Mouse (Mus musculus) ES-Bruce4 (cell line): ENCODE data around the gene Cfap70. TPM values are rescaled to one million over a fixed set of nuclear protein-coding genes. Genes with fewer than 3 reads are reported as not detected.

Source experiments
- H3K27ac ChIP-seq: 2 replicates; pipeline ENCODE4 v1.5.1; 2012; ENCODE audit warnings: low read length, inconsistent platforms; ENCODE audit not compliant: insufficient read depth
- H3K27me3 ChIP-seq: 2 replicates; pipeline ENCODE4 v1.6.1; 2012; ENCODE audit warnings: mild to moderate bottlenecking, low read length, inconsistent platforms; ENCODE audit not compliant: control insufficient read depth, poor library complexity, insufficient read depth, severe bottlenecking
- H3K36me3 ChIP-seq: 2 replicates; pipeline ENCODE4 v1.6.1; 2012; ENCODE audit warnings: inconsistent platforms, mild to moderate bottlenecking, low read length, moderate library complexity; ENCODE audit not compliant: control insufficient read depth, poor library complexity, insufficient read depth, severe bottlenecking
- H3K4me1 ChIP-seq: one replicate; pipeline ENCODE4 v1.8.1; 2011; ENCODE audit warnings: low read length; ENCODE audit not compliant: control insufficient read depth, insufficient read depth
- H3K4me3 ChIP-seq: 2 replicates; pipeline ENCODE4 v1.5.1; 2011; ENCODE audit warnings: low read depth, mild to moderate bottlenecking, low read length
- H3K9ac ChIP-seq: 2 replicates; pipeline ENCODE4 v1.6.1; 2012; ENCODE audit warnings: low read depth, mild to moderate bottlenecking, inconsistent platforms; ENCODE audit not compliant: poor library complexity, severe bottlenecking
- H3K9me3 ChIP-seq: replicated peaks from 2 replicates; pipeline ENCODE4 v1.6.1; 2012; ENCODE audit warnings: mild to moderate bottlenecking, low read length, inconsistent platforms; ENCODE audit not compliant: control insufficient read depth, poor library complexity, insufficient read depth, severe bottlenecking
- CTCF ChIP-seq: IDR thresholded peaks from one replicate; pipeline ENCODE4 v1.8.1; 2011; ENCODE audit warnings: low read depth, low read length
- EP300 ChIP-seq: IDR thresholded peaks from 2 replicates; pipeline ENCODE4 v1.6.1; 2011; ENCODE audit warnings: low read depth, low read length; ENCODE audit not compliant: insufficient read depth
- POLR2A ChIP-seq: IDR thresholded peaks from one replicate; pipeline ENCODE4 v1.8.1; 2011; ENCODE audit warnings: low read length; ENCODE audit not compliant: insufficient read depth
- polyA plus RNA-seq: library from polyadenylated mRNA; stranded (reverse); fragments of >200 nt; gene quantifications from 2 replicates; pipeline ENCODE4 v1.2.4, GENCODE M21; 2011; ENCODE audit warnings: low read depth; ENCODE audit not compliant: missing spikeins, insufficient read depth, insufficient read length

The Cfap70 gene
- 0.50 and 2.1 TPM in 2 replicates for polyA plus RNA-seq

DNA sequence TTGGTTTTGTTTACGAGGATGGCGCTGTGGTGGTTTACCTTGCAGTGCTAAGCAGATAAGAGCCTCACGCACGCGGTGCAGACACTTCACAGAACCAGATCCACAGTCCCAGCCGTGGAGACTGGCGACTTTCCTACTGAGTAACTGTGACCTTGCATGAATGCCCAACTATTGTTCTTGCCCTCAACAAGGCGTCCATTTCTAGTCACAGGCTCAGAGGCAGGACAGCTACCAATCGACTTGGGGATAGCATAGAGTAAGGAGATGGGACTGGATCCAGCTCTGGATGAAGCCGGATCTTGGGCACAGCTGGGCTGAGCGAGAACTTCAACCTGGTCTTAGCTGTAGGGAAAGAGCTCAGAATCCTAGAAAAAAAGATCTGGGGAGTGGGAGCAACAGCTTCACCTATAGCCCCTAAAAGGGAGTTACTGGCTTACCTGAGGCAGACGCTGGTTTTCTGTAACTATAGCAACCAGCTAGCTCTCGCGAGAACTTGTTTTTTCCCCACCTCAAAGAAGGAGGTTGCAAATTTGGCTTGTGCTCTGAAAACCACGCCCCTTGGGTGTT is at the start of gene Cfap70:
Gene Cfap70 (minus strand): TSS at position 462 of the 567 bp plus-strand sequence.
- Histone ChIP-seq H3K27ac (0 out of 2 replicates have a peak within 1 kb of the TSS, but pooled peaks have one; percentile 54), H3K9me3 (no peaks in the 10 kb centered on the region)
- TF ChIP-seq POLR2A (no peak), CTCF (no peak), EP300 (no peak)

DNA sequence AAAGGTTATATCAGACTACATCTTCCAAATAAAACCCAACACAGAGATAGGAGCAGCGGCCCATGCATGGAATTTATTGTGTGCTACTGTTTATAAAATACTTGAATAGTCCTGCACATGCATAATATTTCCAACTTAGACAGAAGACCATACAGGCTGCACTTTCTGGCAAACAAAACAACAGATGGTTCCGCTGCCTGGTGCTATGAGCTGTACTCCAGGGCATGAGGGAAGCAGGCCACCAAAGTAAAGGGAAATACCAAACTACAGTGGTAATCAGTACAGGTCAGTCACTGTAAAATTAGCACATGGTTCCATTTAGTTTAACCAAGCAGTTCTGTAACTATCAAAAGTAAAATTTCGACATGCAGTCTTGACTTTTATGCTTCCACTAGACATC is 48.0 kb upstream of the Cfap70 start:
- Histone ChIP-seq H3K4me3 (no peak overlapping the region), H3K4me1 (no peaks in the 10 kb centered on the region), H3K27ac (no peak overlapping the region), H3K36me3 (peaks cover 11% of the 10 kb centered on the region), H3K9me3 (no peaks in the 10 kb centered on the region), H3K27me3 (no peaks in the 10 kb centered on the region), H3K9ac (no peak overlapping the region)
- TF ChIP-seq CTCF (no peak), EP300 (no peak), POLR2A (no peak)

More for the DNA sequence above, at the start of gene Cfap70:
- Histone ChIP-seq H3K36me3 (0 out of 2 replicates have a peak, but pooled peaks cover 4% of the 10 kb centered on the region), H3K9ac (peak within 1 kb of the TSS; percentile 65), H3K27me3 (no peaks in the 10 kb centered on the region), H3K4me3 (peak within 1 kb of the TSS; percentile 59), H3K4me1 (no peaks in the 10 kb centered on the region)

DNA sequence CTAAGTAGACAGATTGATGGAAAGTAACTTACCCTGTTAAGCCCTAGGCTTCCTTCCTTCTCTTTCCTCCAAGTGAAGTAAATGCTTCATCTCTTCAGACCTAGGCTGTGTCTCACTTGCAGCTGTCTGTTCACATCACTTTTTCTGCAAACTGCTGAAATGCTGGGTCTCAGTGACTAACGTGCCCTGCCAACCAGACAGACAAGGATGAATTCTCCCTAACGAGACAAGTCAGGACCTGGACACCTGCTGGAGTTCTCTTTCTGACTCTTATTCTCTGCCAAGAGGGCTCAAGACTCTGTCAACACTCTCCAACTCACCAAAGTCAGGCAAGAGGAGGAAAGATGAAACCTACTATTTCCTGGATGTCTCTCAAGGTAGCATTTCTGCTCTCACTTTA is 44.6 kb upstream of the Cfap70 start, which contains the start of gene Mss51:
Gene Mss51 (minus strand): TSS at position 299 of the 400 bp plus-strand sequence.
- no peaks in the 10 kb centered on the region for H3K4me1 ChIP-seq
- H3K9me3 ChIP-seq, result no peaks in the 10 kb centered on the region
- no peaks in the 10 kb centered on the region for H3K27me3 ChIP-seq
- no peak for TF ChIP-seq EP300
- no peak for TF ChIP-seq CTCF
- TF ChIP-seq POLR2A, result no peak
- no peak within 1 kb of the TSS for H3K4me3 ChIP-seq
- H3K9ac ChIP-seq, result no peak within 1 kb of the TSS
- no peak within 1 kb of the TSS for H3K27ac ChIP-seq
- peaks cover 11% of the 10 kb centered on the region for H3K36me3 ChIP-seq

DNA sequence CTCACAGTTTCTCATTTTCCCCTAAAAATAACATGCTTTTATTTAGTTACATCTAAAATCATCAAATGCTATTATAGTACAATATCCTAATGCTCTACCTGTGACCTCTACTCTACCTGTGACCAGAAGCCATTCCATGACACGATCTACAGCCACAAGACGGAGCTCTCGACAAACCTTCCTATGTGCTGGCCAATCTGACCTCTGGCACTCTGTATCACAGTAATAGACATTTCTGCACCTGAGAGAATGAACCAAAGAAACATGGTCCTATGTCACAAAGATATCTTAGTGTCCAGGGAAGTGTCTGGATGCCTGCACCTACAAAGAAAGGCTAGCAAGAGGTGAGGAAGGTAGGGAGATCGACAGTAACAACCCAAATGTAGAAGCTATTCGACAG is 34.0 kb upstream of the Cfap70 start:
- no peak overlapping the region for H3K27ac ChIP-seq
- peaks cover 2% of the 10 kb centered on the region; the same call in 1 of the 2 replicates for H3K36me3 ChIP-seq

DNA sequence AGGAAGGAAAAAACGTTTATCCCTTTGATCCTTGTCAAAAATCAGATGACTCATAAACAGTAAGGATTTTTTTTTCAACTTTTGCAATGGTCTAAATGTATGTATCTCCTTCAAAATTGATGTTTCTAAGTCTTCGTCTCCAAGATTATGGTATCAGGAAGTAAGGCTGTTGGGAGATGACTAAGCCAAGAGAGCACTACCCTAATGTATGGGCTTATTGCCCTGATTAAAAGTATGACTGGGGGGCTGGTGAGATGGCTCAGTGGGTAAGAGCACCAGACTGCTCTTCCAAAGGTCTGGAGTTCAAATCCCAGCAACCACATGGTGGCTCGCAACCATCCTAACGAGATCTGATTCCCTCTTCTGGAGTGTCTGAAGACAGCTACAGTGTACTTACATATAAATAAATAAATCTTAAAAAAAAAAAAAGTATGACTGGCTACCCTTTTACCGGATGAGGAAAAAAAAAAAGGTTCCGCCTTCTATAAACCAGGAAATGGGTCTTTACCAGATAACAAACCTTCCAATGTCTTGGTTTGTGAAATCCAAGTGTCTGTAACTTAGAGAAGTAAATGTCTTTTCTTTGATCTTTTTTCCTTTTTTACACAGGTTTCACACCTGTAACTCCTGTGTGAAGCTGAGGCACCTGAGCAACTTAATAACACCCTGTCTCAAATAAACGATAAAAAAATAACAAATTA is 30.2 kb upstream of the Cfap70 start:
- Histone ChIP-seq H3K4me3 (no peak overlapping the region), H3K36me3 (no peaks in the 10 kb centered on the region; the same call in 1 of the 2 replicates), H3K9ac (no peak overlapping the region), H3K4me1 (peaks cover 4% of the 10 kb centered on the region), H3K27ac (no peak overlapping the region), H3K27me3 (no peaks in the 10 kb centered on the region), H3K9me3 (no peaks in the 10 kb centered on the region)
- TF ChIP-seq CTCF, result no peak

More for the DNA sequence above, 34.0 kb upstream of the Cfap70 start:
- H3K9ac ChIP-seq, result no peak overlapping the region
- no peaks in the 10 kb centered on the region for H3K27me3 ChIP-seq
- TF ChIP-seq CTCF (no peak), POLR2A (no peak), EP300 (no peak)
- no peak overlapping the region for H3K4me3 ChIP-seq
- peaks cover 2% of the 10 kb centered on the region for H3K4me1 ChIP-seq
- H3K9me3 ChIP-seq, result no peaks in the 10 kb centered on the region

DNA sequence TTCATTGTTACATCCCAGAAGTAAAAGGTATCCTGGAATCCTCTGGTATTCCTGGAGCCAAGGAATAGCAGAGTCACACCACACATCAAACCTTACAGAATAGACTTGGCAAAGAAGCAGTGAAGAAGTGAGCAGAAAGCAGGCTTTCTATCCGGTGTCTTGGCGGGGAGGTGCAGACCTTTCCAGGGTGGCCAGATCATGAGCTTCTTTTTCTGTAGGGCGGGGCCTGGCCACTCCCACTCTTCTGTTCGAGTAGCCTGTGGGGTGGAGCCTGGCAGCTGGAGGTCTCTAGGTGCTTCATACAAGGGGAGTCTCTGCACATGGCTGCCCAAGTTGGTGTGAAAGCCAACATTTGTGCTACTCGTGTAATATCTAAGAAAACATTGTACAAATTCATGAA is 29.2 kb upstream of the Cfap70 start:
- Histone ChIP-seq H3K36me3 (no peaks in the 10 kb centered on the region; the same call in 1 of the 2 replicates), H3K4me3 (no peak overlapping the region), H3K9me3 (no peaks in the 10 kb centered on the region), H3K27ac (no peak overlapping the region), H3K9ac (no peak overlapping the region), H3K27me3 (no peaks in the 10 kb centered on the region), H3K4me1 (peaks cover 4% of the 10 kb centered on the region)
- TF ChIP-seq EP300, result no peak
- no peak for TF ChIP-seq CTCF
- no peak for TF ChIP-seq POLR2A
